Comparison of ENCODE assay signal across 12 mouse cellular contexts in genomic region chr3:89643391-89643790, GRCm38 (mm10).
"Had no signal": no experiment of that assay in that cellular context is flagged by ENCODE, and none has a peak within 500 bp of the region (broad histone marks: within the 10 kb centered on the region; RNA-seq: fewer than 3 reads in every experiment).

No protein-coding gene starts in this region.

- H3K9ac ChIP-seq: liver, embryonic 15.5 days; midbrain, embryonic 13.5 days had no signal

- ATAC-seq: midbrain, embryonic 13.5 days had no signal

- H3K27me3 ChIP-seq: midbrain, embryonic 13.5 days had no signal

- H3K4me2 ChIP-seq: liver, embryonic 11.5 days; liver, embryonic 15.5 days; midbrain, embryonic 13.5 days had no signal

- H3K4me3 ChIP-seq: left cerebral cortex, adult 2 months; limb, embryonic 10.5 days; liver, embryonic 15.5 days; megakaryocyte, embryonic 14.5 days; midbrain, embryonic 13.5 days had no signal

- H3K36me3 ChIP-seq: limb, embryonic 10.5 days; liver, embryonic 15.5 days; midbrain, embryonic 13.5 days had no signal

- H3K27ac ChIP-seq: left cerebral cortex, adult 2 months; limb, embryonic 10.5 days; liver, embryonic 15.5 days; macrophage; midbrain, embryonic 13.5 days; stomach, postnatal 0 days had no signal

- DNase-seq: kidney, postnatal 25 days; lung, adult 2 months; lung, postnatal 14 days; thymus, postnatal 4 days had no signal

- H3K9me3 ChIP-seq: liver, embryonic 15.5 days; midbrain, embryonic 13.5 days had no signal
